Mouse (Mus musculus) gastrocnemius, adult 18-20 months (tissue): ENCODE data around the gene AI661453. TPM values are rescaled to one million over a fixed set of nuclear protein-coding genes. Genes with fewer than 3 reads are reported as not detected.

Experiments
- DNase-seq: peaks from one replicate; pipeline ENCODE4 v3.0.0; 2021; ENCODE audit warnings: low spot score
- total RNA-seq, 2 experiments: library from RNA; stranded (reverse); gene quantifications; 2 replicates each; pipeline ENCODE4 v1.2.3; 2021

Gene AI661453
- total RNA-seq, 2 experiments from 2014 or later: 0.39 to 0.64 TPM

DNA sequence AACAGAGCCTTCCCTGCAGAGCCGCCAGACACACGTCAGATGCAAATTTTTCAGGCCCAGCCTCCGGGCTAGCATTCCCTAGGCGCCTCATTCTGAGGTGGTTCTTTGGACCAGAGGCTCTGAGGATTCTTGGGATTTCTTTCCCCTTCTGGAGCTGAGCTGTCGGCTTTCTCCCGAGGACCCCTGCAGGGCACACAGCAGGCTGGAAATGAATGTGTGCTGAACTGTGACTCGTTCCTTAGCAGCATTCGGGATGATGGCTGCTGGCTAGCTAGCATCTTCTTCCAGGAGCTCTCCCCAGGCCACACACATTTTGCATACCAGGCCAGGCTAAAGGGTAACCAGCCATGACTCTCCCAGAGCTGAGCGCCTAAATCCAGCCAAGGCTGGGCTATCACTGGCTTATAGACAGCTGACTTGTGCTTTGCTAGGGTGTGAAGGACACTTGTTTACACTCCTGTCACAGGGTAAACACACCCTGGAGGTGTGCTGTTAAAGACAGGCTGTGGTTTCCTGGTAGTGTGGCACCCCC, 4.0 kb downstream of the AI661453 start:
- no peak for DNase-seq

DNA sequence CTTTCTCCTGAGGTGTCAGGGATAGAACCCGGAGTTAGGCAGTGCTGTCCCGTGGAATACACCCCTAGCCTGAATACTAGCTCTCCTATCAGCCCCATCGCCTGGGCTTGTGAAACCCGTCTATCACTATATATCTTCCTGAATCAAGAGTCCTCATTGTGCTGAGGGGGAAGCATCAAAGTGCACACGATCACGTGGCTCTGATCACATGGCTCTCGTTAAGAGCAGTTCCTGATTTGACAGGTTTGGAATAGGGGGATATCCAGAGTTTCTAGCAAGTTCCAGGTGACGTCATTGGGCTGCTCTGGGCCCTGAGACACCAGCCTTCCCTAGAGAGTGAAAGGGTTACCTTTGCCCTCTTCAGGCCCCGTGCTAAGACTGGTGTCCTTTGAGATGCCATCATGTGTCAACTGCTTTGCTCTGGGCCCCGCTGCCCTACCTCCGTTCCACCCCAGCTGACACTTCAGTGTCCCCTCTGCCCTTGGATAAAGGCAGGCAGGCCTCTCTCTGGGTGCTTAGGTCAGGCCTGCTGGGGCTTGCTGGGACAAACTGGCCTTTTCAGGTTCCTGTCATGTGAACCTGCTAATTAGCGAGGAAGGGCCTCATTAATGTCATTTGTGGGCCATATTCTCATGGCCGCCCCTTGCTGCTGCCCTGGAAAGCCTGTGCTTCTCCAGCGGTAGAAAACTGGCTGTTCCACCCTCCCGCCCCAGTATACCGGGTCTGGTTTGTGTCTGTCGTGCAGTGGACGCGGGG, 5.1 kb downstream of the AI661453 start:
- DNase-seq: no peak

DNA sequence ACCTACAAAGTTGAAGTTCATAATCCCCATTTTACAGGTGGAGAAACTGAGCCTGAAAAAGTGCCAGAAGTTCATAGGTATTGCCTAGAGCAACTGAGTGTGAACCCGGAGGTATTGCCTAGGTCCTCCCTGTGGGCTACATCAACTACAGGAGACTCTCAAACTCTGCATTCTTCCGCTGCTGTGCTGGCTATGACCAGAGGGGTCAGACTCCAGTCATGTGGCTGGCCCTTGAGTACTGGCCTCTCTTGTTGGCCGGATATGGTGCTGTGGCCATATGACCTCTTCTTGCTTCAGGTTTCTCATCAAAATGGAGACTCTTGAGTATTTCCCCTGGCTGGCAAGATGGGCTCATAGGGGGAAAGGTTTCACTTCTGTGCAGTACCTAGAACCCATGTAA, 5.9 kb downstream of the AI661453 start:
- no peak for DNase-seq

DNA sequence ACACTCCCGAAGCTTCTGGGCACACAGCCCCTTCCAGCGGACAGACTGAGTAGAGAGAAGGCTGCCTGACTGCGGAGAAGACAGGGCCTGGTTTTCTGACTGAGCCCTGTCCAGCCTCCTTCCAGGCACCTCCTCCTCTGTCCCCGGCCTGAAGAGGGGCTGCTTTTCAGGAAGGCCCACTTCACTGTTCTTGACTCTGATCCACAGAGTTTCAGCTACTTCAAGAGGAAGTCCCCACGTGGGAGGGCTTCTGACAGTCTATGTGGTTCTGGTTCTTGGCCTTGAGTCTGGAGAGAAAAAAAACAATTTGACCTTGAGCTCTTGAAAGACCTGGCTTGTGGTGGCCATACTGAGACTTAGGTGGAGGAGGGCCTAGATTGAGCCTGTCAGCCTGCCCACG, 7.7 kb downstream of the AI661453 start:
- no peak for DNase-seq

DNA sequence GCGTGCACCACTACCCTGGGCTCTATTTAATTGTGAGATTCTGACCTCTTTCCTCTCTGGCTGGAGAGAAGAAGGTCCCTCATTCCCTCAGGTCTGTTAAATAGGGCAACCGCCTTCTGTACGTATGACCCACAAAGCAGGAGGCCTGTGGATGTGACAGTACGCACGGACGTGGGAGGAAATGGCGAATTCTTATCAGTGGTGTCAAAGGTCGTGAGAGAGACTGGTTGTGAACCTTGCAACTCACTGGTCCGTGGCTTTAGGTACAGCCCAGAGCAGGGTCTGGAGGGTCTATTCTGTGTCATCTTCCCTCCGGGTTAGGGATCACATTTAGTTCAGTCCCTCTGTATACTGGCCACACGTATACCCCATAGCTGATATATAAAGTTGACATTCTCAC, 9.1 kb downstream of the AI661453 start:
- no peak for DNase-seq

DNA sequence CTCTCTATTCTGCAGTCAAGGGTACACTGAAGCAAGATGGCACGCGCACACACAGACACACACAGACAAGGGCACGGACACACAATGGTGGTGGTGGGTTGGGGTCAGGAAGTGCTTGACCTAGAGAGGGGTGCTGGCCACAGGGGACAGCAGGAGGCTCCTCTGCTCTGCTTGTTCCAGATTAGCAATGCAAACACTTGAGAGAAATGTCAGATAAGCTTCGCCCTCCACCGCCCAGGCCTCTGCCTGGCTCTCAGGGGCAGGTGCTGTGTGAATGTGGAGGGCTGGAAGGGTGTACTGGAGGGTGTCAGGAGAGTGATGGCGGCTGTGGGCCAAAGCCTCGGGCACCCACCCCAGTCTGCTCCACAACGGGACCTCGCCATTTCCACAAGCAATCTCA, 9.6 kb downstream of the AI661453 start:
- no peak for DNase-seq

DNA sequence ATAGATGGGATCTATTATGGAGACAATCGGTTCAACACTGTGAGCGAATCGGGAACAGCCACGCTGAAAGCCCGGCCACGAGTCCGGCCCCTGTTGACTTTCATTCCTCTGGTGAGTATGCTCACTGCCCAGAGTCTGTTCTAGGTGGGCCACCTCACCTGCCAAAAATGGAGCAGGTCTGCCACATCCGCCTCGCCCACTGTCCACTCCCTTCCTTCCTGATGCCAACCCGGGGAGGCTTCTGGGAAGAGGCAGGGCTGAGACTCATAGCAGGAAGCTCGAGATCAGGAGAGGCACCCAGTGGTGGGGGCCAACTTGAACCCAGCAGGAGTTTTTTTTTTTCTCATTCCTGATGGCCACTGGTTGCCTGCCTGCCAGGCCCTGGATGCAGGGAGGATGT, 10.1 kb downstream of the AI661453 start:
- DNase-seq: no peak

DNA sequence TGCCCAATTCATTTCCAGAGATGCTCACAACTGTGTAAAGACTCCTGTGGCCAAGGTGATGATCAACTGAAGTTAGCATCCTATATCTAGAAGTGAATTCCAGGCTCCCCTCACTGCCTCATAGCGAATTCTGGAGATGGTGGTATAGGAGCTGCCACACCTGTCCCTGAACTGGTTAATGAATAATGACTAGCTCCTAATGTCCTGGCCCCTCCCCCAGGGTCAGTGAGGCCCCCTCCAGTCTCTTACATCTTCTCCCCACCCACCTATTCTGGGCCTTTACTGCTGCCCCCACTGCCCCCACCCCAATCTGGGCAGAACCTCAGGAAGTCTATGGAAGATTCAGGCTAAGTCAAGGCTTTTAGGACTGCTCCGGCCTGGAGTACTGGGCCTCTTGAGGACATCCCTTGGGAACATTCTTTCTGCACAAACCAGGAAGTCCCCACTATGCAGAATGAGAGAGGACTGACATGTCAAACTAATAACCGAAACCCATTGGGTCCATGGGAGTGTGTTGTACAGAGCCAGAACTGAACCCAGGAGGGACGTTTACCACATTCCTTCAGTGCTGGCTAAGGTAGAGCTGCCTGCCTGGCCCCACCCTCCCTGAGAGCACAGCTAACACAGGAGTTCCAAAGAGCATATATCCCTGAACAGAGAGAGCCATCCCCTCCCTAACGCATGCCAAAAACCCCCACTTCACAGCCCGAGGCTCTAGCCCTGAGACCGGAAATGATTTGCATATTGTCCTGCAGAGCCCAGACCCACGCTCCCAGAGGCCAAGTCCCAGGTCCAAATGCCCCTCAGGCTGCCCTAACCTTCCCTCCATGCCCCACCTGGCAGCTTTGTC, 12.3 kb downstream of the AI661453 start:
- no peak for DNase-seq

DNA sequence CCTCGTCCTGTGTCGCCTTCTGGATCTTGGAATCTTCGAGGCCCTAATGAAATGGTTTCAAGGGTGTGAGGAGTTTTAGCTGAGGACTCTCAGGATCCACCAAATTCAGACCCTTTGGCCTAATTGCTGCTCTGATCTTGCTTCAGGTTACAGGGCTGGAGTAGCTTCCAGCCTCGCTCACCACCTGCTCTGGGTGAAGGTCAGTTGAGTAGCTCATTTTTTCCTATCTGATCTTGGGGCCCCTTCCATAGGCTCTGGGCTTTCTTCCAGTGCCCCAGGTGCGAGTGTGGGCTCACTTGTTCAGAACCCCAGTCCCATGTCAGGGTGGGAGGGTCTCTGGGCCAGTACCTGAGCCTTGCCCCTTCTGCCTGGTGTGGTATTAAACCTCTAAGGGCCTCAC, 13.0 kb downstream of the AI661453 start:
- DNase-seq: no peak

DNA sequence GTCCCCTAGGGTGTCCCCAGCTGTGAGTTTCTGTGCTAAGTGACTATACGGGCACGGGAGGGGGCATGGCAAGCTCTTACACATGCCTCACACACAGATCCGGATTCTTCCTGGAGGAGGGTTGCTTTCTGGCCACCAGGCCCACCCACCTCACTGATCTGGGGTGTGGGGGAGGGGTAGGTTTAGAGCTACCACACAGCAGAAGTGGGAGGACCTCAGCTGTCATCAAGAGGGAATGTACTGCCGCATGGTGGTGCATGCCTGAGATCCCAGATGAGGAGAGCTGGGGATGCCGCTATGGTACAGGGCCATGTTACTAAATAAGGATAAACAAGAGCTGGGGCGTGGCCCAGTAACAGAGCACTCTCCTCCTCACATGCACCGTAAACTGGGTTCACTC, 13.8 kb downstream of the AI661453 start:
- no peak for DNase-seq

DNA sequence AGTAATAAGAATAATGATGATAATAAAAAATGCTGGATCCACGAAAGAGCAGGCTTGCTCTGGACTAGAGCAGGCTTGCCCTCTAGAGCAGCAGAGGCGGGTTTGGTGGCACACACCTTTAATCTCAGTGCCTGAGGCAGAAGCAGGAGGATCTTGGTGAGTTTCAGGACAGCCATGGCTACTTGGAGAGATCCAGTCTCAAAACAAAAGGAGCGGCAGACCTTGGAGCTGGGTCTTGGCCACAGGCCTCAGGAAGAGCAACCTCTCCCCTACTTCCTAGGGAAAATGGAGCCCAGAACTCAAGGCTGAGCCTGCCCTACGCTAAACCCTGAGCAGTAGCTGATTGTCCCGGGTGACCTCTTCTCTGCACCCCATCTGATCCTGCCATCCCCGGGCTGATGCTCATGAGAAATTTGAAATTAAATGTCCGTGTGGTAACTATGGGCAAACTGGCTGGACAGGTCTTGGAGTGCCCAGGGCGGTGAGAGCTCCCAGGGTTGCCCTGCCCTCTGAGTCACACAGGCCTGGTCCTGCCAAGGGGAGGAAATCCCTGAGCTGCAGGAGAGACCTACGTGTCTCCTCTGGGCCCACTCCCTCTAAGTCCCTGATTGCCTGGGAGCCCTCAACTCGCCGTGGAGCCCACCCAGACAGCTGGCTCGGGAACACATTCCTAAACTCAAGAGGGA, 14.6 kb downstream of the AI661453 start:
- no peak for DNase-seq

DNA sequence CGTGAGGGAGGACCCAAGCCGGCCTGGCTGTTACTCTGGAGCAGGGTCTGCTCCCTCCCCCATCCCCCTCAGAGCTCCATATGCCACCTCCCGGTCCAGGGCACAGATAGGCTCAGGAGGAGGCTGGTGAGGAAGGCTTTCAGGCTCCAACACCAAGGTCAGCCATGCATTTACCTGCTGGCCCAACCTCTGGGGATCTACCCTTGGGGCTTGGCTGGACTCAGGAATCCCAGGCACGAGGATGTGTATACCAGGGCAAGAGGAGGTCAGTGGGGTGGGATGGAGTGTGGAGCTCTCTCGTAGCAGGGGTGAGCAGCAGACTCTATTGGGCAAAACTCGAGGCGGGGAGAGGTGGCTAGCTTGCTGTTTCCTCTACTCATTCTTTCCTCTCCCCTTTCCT, 16.5 kb downstream of the AI661453 start:
- DNase-seq: no peak

DNA sequence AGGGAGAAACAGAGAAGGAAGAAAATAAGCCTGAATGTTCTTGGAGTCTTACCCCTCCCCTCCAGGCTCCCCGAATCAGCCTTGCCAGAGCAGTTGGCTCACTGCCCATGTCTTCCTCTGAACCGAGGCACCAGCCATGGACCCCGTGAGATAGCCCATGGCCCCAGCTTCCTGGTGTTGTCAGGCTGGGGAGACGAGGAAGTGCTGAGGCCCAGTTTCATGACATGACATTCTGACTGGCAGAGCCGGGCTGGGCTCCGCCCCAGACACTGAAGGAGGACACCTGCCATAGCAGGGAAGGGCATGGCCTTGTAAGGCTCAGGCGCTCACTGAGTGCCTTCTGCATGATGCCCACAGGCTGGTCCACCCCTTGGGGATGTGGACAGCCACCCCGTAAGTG, 18.3 kb downstream of the AI661453 start:
- DNase-seq: no peak

DNA sequence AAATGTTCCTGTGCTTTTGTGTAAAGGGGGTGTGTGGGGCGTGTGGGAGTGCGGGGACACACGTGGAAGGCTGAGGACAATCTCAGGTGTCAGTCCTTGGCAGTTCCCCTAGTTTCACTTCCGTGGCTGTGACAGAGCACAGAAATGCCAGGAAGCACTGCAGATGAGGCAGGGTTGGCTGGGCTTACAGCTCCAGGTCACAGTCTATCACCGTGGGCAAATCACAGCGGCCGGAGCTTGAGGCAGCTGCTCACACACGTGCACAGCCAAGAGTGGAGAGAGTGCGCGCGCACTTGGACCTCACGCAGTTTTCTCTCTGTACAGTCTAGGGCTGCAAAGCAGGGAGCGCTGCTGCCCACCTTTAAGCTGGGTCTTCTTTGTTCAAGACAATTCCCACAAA, 21.9 kb downstream of the AI661453 start:
- no peak for DNase-seq

DNA sequence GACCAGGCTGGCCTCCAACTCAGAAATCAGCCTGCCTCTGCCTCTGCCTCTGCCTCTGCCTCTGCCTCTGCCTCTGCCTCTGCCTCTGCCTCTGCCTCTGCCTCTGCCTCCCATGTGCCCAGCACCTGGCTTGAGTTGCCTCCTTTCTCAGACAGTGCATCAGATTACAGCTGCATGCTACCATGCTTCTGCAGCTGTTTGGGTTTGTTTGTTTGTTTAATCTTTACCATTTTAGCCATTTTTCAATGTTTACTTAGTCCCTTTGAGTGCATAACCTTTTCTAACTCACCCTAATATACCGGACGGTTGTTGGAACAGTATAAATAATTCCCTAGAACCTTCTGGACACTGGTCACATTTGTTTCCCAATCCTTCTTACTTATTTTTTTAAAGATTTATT, 22.5 kb downstream of the AI661453 start:
- DNase-seq: no peak

DNA sequence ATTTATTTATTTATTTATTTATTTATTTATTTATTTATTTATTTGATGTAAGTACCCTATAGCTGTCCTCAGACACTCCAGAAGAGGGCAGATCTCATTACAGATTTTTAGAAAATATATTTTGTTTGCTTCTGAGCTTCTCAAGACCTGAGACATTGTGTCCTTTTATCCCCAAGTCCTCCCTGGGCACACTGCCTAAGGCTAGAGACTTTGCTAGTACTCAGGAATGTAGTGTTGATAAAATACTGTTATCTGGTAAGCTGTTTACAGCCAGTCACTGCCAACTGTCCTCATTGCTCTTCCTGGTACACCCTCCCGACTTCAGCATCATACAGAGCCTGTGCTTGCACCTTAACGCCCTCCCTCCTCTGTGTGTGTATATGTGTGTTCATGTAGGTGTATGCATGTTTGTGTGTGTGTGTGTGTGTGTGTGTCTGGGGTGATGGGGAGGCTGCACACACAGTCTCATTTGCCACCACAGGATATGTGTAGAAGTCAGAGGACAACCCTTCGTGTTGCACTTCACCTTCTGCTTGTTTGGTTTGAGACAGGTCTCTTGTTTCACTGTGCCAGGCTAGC, 23.0 kb downstream of the AI661453 start:
- DNase-seq: no peak

DNA sequence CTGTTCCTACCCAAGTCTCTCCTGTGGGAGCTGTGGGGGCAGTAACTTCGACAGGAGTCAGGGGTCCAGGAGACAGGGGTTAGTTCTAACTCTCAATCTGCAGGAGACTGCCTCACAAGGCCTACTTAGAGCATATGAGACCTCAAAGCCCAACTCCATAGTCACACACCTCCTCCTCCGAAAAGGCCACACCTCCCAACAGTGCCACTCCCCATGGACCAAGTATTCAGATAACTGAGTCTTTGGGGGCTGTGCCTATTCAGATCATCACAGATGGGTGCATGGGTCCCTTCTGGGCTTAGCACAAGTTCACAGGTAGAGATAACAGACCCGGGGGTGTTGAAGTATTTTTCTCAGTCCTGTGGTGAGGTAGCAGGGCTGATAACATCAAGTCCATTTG, 25.3 kb downstream of the AI661453 start:
- no peak for DNase-seq

DNA sequence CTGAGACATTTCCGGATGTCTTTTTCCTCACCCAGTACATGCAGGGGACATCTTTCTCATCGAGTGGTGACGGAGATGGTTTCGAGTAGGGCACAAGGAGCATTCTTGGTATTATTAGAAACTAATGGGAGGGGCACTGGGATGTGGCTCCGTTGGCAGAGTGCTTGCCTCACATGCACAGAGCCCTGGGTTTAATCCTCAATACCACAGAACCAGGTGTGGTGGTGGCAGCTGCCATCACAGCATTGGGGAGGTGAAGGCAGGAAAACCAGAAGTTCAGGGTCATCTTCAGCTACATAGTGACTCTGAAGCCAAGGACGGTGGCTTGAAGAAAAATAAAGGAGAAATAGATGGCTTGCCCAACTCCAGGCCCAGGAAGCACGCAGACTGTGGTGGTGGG, 25.8 kb downstream of the AI661453 start:
- DNase-seq: no peak

DNA sequence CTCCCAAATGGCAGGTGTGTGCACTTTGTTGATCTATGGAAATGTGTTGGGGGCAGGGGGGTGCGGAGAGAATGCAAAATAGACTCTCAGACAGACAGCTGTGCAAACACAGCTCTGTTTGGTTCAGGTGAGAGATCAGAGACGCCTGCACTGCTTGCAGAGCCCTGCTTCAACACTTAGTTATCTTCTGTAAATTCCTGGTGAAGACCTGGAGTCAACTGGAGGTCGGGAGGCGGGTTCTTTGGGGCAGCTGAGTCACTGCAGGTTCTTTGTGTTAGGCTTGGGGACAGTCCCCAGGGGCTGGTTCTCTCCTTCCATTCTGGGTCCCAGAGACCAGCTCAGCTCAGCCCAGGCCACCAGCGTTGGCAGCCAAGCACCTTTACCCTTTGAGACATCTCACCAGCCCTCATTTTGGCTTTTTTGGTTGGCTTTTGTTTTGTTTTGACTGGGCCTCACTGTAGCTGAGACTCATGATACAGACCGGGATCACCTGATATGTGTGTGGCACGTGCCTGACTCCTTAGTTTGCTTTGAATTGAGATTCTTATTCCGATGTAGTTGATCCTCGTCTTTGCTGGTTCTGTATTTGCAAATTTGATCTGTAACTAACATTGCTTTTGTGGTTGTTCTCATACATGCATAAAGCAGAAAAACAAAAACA, 26.4 kb downstream of the AI661453 start:
- DNase-seq: no peak

DNA sequence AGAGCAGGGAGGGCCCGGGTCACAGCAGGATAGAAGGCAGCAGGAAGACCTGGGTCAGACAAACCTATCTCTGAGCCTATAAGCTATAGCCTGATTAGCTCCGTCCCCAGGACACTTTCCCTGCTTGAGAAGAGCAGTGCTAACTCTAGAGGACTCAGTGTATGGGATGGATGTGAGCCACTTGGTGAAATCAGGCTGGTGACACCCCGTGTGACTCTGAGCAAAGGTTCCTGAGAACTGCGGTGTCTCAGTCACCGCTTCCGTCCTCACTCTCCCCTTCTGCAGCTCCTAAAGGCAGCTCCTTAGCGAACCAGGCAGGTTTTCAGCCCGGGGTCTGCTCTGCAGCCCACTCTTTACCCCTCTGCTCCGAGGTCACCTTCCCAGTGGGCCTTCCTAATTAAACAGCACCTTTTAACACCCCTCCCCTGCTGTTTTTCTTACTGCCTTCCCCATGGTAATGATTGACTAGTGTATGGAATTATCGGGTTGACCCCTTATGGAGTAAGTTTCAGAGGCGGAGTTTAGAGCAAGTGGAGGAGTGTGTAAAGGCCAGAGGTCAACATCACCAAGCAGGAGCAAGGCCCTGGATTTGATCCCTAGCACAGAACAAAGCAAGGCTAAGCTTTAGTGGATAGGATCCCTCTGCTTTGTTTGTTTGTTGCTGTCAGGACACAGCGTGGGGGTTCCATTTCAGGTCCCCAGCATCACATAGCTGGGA, 28.0 kb downstream of the AI661453 start:
- no peak for DNase-seq

DNA sequence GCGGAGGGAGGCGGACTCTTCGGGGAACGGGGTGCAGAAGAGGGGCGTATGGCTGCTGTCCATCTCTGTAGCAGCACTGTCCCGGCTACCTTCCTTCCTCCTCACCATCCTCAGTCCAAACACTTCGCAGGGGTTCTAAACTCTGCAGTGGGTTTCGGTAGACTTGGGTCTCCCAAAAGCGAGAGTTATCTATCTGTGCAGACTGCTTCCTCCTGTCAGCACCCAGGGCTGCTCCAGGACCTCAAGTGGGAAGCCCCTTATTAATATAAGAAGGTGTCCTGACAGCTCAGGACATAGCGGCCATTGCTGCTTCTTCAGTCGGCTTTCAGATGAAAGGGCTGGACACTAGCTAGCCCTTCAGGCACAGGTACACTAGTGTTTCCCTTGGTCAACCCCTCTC, 28.6 kb downstream of the AI661453 start:
- no peak for DNase-seq
